Mouse (Mus musculus): ENCODE data around the gene Numbl. TPM values are rescaled to one million over a fixed set of nuclear protein-coding genes. Genes with fewer than 3 reads are reported as not detected.
A peak's percentile ranks its signal among the peaks of the same experiment; 100 is the strongest.

Numbl gene
- polyA plus RNA-seq, 1 experiment from 2014 or later, result 12.8 TPM

DNA sequence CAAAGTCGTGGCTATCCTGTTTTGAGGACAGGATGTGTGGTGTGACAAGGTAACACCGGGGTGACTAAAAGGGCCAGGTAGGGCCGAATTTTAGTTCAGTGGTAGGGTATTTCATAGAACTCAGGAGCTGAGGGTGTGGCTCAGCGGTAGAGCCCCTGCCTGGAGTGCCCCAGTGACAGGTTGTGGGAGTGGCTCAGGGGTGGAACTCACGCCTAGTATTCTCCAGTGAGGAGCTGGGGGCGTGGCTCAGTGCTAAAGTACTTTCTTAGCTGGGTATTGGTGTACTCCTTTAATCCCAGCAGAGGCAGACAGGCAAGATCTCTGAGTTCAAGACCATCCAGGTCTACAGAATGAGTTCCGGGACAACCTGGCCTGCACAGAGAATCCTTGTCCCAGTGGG is 17.8 kb downstream of the Numbl start:
- Histone ChIP-seq H3K36me3 (ENCODE audit: control insufficient read depth, insufficient read depth, low read length) (peaks cover 16% of the 10 kb centered on the region), H3K9ac (ENCODE audit: low read length) (no peak overlapping the region), H3K9me3 (ENCODE audit: control insufficient read depth, low read length) (no peaks in the 10 kb centered on the region), H3K4me1 (replicated peaks; ENCODE audit: control insufficient read depth, insufficient read depth) (no peaks in the 10 kb centered on the region), H3K4me2 (replicated peaks; ENCODE audit: low read depth) (no peak overlapping the region), H3K27me3 (ENCODE audit: control insufficient read depth, insufficient read depth, low read length) (no peaks in the 10 kb centered on the region), H3K4me3 (ENCODE audit: low read depth, low read length) (no peak overlapping the region), H3K27ac (replicated peaks) (no peak overlapping the region)
- TF ChIP-seq CTCF (IDR thresholded peaks at IDR 0.05; ENCODE audit: low read depth), result no peak
- TF ChIP-seq EP300 (optimal IDR thresholded peaks at IDR 0.05), result no peak
- ATAC-seq (ENCODE audit: low FRiP score, low TSS enrichment) (no peak), DNase-seq (ENCODE audit: low spot score) (peak; percentile 43)
- WGBS, result 49% methylated on average over 7 of the region's 7 CpGs

DNA sequence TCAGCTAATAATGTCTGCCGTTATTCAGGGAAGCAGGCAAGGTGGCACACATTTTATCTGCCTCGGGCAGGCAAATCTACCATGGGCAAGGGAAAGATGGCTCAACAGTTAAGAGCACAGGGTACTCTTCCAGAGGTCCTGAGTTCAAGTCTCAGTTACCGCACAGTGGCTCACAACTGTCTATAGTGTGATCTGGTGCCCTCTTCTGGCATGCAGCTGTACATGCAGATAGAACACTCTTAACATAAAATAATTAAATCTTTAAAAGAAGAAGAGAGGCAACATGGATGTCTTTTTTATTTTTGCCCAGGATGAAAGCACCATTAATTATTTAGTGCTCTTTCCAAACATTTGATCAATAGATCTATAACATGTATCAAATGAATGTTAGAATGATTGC is 19.0 kb downstream of the Numbl start:
- WGBS, result 90% methylated on average over 3 of the region's 3 CpGs
- no peaks in the 10 kb centered on the region for H3K27me3 ChIP-seq (ENCODE audit: control insufficient read depth, insufficient read depth, low read length)
- H3K4me3 ChIP-seq (ENCODE audit: low read depth, low read length), result no peak overlapping the region
- no peaks in the 10 kb centered on the region for H3K9me3 ChIP-seq (ENCODE audit: control insufficient read depth, low read length)
- ATAC-seq (ENCODE audit: low FRiP score, low TSS enrichment) (no peak), DNase-seq (ENCODE audit: low spot score) (no peak)
- no peak overlapping the region for H3K4me2 ChIP-seq (replicated peaks; ENCODE audit: low read depth)
- peaks cover 16% of the 10 kb centered on the region for H3K36me3 ChIP-seq (ENCODE audit: control insufficient read depth, insufficient read depth, low read length)
- H3K9ac ChIP-seq (ENCODE audit: low read length), result no peak overlapping the region
- TF ChIP-seq EP300 (optimal IDR thresholded peaks at IDR 0.05) (no peak), CTCF (IDR thresholded peaks at IDR 0.05; ENCODE audit: low read depth) (peak; percentile 76)
- no peak overlapping the region for H3K27ac ChIP-seq (replicated peaks)
- no peaks in the 10 kb centered on the region for H3K4me1 ChIP-seq (replicated peaks; ENCODE audit: control insufficient read depth, insufficient read depth)

DNA sequence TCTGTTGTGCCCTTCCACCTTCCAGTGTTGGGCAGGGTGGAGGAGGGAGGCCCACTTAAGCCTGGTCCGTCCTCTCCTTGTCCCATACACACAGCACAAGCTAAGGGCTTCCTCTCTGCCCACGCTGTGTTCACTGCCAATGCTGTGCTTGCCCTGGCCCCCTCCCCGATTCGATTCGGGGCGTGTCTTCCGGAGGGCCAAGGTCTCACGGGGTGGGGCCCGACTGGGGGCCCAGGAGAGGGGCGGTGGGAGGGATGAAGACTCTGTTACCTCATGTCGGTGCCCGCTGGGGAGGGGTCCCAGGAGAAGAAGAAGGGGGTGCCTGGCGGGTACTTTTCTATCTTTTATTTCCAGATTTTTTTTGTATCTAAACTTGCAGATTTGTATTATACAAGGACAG is 23.5 kb downstream of the Numbl start:
- Histone ChIP-seq H3K4me3 (ENCODE audit: low read depth, low read length) (no peak overlapping the region), H3K9me3 (ENCODE audit: control insufficient read depth, low read length) (no peaks in the 10 kb centered on the region), H3K27me3 (ENCODE audit: control insufficient read depth, insufficient read depth, low read length) (no peaks in the 10 kb centered on the region), H3K4me2 (replicated peaks; ENCODE audit: low read depth) (no peak overlapping the region), H3K36me3 (ENCODE audit: control insufficient read depth, insufficient read depth, low read length) (peaks cover 12% of the 10 kb centered on the region), H3K9ac (ENCODE audit: low read length) (no peak overlapping the region), H3K4me1 (replicated peaks; ENCODE audit: control insufficient read depth, insufficient read depth) (no peaks in the 10 kb centered on the region), H3K27ac (replicated peaks) (no peak overlapping the region)
- no peak for DNase-seq (ENCODE audit: low spot score)
- TF ChIP-seq CTCF (IDR thresholded peaks at IDR 0.05; ENCODE audit: low read depth) (no peak), EP300 (optimal IDR thresholded peaks at IDR 0.05) (no peak)
- no peak for ATAC-seq (ENCODE audit: low FRiP score, low TSS enrichment)
- 67% methylated on average over 13 of the region's 13 CpGs for WGBS

DNA sequence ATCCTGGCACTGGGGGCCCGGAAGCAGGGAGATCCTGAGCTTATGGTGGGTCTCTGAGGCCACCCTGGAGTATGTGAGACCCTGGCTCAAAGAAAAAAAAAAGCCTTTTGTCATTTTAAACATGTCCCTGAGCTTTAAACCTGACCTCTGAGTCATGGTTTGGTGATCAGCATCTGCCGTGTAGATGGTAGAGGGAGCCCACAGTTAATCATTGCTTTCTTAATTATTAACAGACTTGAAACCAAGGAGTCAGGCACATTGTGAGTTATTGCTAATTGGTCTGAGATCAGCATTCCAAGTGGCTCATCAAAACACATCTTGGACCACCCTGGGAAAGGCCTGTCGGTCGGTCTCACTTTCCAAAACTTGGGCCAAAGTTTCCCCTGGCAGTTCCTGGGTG is 24.0 kb downstream of the Numbl start:
- Histone ChIP-seq H3K4me1 (replicated peaks; ENCODE audit: control insufficient read depth, insufficient read depth) (no peaks in the 10 kb centered on the region), H3K9me3 (ENCODE audit: control insufficient read depth, low read length) (no peaks in the 10 kb centered on the region), H3K4me2 (replicated peaks; ENCODE audit: low read depth) (no peak overlapping the region), H3K36me3 (ENCODE audit: control insufficient read depth, insufficient read depth, low read length) (peaks cover 12% of the 10 kb centered on the region), H3K4me3 (ENCODE audit: low read depth, low read length) (no peak overlapping the region), H3K27me3 (ENCODE audit: control insufficient read depth, insufficient read depth, low read length) (no peaks in the 10 kb centered on the region), H3K27ac (replicated peaks) (no peak overlapping the region), H3K9ac (ENCODE audit: low read length) (no peak overlapping the region)
- DNase-seq (ENCODE audit: low spot score) (no peak), ATAC-seq (ENCODE audit: low FRiP score, low TSS enrichment) (no peak)
- TF ChIP-seq CTCF (IDR thresholded peaks at IDR 0.05; ENCODE audit: low read depth), result no peak
- TF ChIP-seq EP300 (optimal IDR thresholded peaks at IDR 0.05), result no peak
- WGBS, result 56% methylated on average over 4 of the region's 4 CpGs

DNA sequence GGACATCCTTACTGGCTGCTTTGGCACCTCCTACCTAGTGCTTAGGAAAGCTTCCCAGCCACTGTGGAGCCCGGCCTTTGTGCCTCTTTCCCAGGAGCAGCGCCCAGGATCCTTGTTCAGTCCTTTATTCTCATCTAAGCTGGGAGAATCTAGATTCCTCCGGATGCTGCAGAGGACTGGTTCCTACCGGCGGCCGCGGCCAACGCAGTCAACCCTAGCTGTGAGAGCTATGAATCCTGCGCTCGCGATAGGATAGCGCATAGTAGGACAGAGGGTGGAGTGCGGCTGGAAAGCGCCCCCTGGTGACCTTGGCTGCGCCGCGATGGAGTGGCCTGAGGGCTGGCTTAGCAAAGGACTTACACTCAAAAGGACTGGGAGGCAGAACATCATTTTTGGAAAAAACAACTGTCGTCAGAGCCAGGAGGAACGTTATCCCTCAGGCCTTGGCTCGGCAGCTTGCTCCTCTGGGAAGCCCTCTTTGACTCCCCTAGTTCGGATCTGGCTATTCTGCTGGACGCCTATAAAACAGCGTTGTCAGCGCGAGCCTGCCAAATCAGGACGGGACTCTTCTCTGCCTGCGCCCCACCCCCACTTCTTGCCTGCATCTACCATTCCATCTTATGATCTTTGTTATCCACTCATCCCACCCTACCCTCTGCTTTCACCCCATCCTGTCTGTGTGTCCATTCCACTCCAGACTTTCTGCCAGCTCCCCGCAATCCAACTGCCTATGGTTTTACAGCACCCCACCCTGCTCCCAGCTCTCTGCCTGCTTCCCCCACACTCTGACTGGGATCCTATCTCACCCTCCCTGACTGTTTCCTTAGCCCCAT is 26.8 kb downstream of the Numbl start:
- Histone ChIP-seq H3K4me2 (replicated peaks; ENCODE audit: low read depth) (0 out of 2 replicates have a peak overlapping the region, but pooled peaks have one; percentile 15), H3K4me3 (ENCODE audit: low read depth, low read length) (peak overlapping the region; percentile 8; the same call in 1 of the 2 replicates), H3K9ac (ENCODE audit: low read length) (peak overlapping the region; percentile 23; the same call in 1 of the 2 replicates), H3K36me3 (ENCODE audit: control insufficient read depth, insufficient read depth, low read length) (peaks cover 8% of the 10 kb centered on the region; the same call in 1 of the 2 replicates), H3K27me3 (ENCODE audit: control insufficient read depth, insufficient read depth, low read length) (no peaks in the 10 kb centered on the region), H3K27ac (replicated peaks) (peak overlapping the region; percentile 65; the same call in 1 of the 2 replicates), H3K9me3 (ENCODE audit: control insufficient read depth, low read length) (no peaks in the 10 kb centered on the region), H3K4me1 (replicated peaks; ENCODE audit: control insufficient read depth, insufficient read depth) (no peaks in the 10 kb centered on the region)
- WGBS, result 3% methylated on average over 28 of the region's 28 CpGs
- ATAC-seq (ENCODE audit: low FRiP score, low TSS enrichment), result peak; percentile 75
- peak; percentile 51 for DNase-seq (ENCODE audit: low spot score)
- TF ChIP-seq CTCF (IDR thresholded peaks at IDR 0.05; ENCODE audit: low read depth) (peak; percentile 65), EP300 (optimal IDR thresholded peaks at IDR 0.05) (no peak)

DNA sequence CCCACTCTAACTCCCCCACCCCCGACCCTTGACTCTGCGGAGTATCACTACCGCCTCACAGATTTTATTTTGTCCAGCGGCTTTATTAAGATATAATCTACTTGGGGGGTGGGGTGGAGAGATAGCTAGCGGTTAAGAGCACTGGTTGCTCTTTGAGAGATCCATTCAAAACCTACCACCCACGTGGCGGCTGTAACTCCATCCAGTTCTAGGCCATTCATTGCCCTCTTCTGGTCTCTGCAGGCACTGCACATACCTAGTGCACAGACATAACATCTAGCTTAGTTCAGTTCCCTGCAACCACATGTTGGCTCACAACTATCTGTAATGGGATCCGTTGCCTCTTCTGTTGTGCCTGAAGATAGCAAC is 27.4 kb downstream of the Numbl start:
- Histone ChIP-seq H3K27me3 (ENCODE audit: control insufficient read depth, insufficient read depth, low read length) (no peaks in the 10 kb centered on the region), H3K27ac (replicated peaks) (peak overlapping the region; percentile 65; the same call in 1 of the 2 replicates), H3K4me3 (ENCODE audit: low read depth, low read length) (no peak overlapping the region), H3K4me2 (replicated peaks; ENCODE audit: low read depth) (0 out of 2 replicates have a peak overlapping the region, but pooled peaks have one; percentile 15), H3K4me1 (replicated peaks; ENCODE audit: control insufficient read depth, insufficient read depth) (no peaks in the 10 kb centered on the region), H3K9ac (ENCODE audit: low read length) (no peak overlapping the region), H3K36me3 (ENCODE audit: control insufficient read depth, insufficient read depth, low read length) (peaks cover 5% of the 10 kb centered on the region; the same call in 1 of the 2 replicates), H3K9me3 (ENCODE audit: control insufficient read depth, low read length) (no peaks in the 10 kb centered on the region)
- peak; percentile 89 for TF ChIP-seq CTCF (IDR thresholded peaks at IDR 0.05; ENCODE audit: low read depth)
- TF ChIP-seq EP300 (optimal IDR thresholded peaks at IDR 0.05), result no peak
- 4% methylated on average over 8 of the region's 8 CpGs for WGBS
- DNase-seq (ENCODE audit: low spot score), result peak; percentile 74
- peak; percentile 76 for ATAC-seq (ENCODE audit: low FRiP score, low TSS enrichment)
